Mouse (Mus musculus) CD4-positive, CD25-positive, alpha-beta regulatory T cell, adult 4 months (primary cell): ENCODE results near the gene Mrps15. TPM values are rescaled to one million over a fixed set of nuclear protein-coding genes. Genes with fewer than 3 reads are reported as not detected.

Source experiments
- ATAC-seq: one replicate; pipeline ENCODE4 v1.8.0; 2017
- polyA plus RNA-seq, 2 experiments: library from polyadenylated mRNA; unstranded; fragments of 100-300 nt; shearing (Covaris generic); gene quantifications; one replicate each; pipeline ENCODE4 v1.2.1; 2017

Mrps15 gene
- 10 to 100 TPM; 49.0 to 58.9 TPM for polyA plus RNA-seq

DNA sequence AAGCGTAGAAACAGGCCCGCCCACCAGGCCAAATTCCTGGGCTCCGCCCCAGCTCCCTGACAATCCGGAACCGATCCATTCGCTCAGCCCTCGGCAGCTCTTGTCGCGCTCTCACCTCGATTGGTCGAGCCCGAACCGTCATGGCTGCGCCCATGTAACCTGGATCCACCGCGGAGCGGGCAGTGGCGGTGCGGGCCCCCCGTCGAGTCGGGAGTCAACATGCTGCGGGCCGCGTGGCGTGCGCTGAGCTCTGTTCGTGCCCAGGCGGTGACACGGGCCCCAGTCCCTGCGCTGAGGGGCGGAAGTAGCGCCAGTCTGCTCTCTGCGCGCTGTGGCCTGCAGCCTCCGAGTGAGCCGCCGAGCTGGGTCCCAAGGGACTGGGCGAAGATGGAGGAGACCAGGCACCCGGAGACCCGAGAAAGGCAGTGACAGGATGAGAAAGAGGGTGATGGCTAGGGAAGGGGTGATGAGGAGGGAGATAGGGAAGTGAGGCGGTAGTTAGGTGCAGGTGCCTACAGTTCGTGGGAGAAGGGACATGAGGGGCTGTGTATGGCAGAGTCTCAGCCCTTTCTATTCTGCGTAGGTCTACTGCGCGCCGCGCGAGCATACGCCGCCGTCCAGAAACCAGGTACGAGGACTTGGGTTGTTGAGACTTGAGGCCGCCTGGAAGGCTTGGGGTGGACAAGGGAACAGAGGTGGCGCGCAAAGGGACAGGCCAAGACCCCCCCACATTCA lies at the start of gene Mrps15:
TSS of gene Mrps15 (plus strand) at position 75 of the 735 bp plus-strand sequence.
- ATAC-seq: peak; percentile 99

GRCm38 (mm10) chr4:125997826-125998225 lies 48.9 kb upstream of the Mrps15 start:
- ATAC-seq: no peak

DNA sequence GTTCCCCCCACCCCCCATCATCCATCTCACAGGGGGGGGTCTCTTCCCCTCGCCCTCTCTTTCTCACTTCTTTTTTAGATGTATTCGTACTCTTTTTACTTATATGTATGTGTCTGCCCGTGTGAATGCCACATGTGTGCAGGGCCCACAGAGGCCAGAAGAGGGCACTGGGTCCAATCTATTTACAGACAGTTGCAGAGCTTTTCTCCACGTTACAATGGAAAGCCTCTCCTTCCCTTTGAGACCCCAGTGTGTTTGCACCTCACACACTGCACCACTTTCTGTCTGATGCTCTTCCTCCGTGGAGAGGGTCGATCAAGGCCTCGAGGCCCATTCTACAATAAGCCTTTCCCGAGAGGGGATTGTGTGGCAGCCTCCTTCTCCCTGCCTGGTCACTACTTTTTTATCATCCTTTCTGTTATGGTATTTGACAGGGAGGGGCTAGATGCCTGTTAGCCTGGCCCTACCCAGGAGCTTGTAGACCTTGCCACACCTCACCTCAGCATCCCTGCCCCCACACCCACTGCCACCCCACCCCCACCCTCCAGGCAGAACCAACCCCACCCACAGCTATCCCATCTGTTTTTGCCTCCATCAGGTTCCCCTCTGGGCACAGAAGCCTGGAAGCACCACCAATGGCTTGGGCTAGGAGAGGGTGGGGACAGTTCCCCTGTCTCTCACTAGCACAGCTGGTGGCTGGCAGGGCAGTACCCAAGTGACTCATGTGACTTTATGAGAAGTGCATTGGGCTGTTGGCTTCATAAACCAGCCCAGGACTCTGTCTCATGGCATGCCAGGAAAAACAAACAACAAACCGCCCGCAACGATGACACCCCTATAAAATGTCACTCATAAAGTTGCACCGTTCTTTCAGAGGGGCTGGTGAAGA lies 45.2 kb upstream of the Mrps15 start:
- no peak for ATAC-seq

- no peak for ATAC-seq
Measured at GRCm38 (mm10) chr4:126017676-126018332, 28.9 kb upstream of the Mrps15 start.

DNA sequence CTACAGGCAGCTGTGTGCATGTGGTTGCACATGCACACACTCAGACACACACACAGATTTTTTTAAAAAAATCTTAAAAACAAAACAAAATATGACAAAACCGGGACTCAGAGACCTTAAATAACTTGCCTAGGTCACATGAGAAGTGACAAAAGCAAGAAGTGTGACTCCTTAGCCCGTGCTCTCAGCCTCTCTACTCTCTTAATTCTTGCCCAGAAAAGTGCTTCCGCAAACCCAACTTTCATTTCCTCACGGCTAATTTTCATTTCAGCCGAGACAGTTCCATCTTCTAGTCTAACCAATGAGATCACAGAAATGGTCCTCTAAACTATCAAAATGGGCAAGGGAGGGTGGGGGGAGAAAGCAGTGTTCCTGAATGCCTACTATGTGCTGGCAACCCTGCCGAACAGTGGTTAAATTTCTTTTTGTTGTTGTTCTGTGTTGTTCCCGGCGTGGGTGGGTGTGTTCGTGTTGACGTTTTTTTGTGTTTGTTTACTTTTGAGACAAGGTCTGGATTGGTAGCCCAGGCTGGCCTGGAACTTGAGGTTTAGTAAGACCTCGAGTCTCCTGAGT lies 27.7 kb upstream of the Mrps15 start:
- no peak for ATAC-seq

DNA sequence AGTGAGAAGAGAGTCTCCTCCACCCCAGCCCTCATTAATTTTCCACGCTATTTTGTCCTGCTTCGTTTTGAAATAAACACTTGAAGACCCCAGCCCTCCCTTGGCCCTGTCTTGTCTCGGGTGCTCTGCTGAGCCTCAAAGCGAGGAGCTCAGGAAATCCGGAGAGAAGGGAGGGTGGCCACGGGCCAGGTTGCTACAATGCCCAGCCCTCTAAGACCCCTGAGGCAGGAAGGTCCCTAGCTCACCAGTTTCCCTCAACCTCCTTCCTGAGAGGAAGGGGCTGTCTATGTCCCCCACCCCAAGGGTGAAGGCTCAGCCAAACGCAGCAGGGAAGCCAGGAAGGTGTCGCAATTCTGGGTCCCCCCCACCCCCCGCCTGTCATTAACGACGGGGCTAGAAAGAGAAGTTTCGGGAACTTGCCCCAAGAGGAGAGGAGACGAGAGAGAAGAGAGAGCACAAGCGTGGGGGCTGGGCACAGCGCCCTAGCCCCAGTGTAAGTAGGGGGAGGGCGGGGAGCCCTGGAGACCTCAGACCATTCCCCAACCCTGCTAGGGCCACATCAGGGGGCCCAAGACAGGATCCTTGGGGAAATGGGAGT lies 22.3 kb upstream of the Mrps15 start, which contains the start of gene Csf3r:
TSS of gene Csf3r (plus strand) at position 248 of the 598 bp plus-strand sequence.
- ATAC-seq: no peak

- no peak for ATAC-seq
Measured at GRCm38 (mm10) chr4:126025801-126026200, 20.9 kb upstream of the Mrps15 start.

DNA sequence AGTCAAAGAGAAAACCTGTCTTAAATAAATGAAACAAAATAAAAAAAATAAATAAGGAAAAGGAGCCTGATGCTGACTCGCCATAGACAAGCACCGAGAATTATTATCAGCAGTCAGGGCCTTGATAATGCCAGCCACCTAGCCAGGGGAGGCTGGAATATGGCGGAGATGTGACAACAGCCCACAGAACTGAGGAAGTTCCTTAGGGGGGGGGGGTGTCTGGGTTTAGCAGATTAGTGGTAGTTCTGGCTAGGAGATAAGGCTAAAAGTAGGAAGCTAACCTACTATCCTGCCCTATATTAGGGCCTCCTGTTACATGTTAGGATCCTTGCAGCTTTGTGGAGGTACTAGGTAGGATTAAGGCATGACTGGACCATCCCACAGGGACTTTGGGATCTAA lies 18.7 kb upstream of the Mrps15 start:
- no peak for ATAC-seq

- no peak for ATAC-seq
Measured at GRCm38 (mm10) chr4:126029042-126029441, 17.7 kb upstream of the Mrps15 start.

GRCm38 (mm10) chr4:126030705-126031104 lies 16.0 kb upstream of the Mrps15 start:
- ATAC-seq: no peak

DNA sequence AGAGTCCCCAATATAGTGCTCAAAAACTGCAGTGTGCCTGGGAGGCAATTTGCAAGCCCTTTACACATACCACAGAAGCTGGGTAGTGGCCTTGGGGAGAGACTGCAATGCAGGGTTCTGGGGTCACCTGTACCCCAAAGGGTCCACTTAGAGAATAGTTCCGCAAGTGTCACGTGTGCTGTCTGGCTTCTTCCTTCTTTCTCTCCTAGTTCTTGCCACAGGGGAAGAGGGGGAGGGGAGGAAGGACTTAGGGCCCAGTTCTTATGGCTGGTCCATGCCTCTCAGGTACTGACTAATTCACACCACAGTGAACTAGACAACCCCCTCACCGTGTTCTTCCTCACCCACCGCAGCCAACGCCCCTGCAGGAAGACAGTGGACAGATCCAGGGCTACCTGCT lies 11.3 kb upstream of the Mrps15 start:
- ATAC-seq: no peak

DNA sequence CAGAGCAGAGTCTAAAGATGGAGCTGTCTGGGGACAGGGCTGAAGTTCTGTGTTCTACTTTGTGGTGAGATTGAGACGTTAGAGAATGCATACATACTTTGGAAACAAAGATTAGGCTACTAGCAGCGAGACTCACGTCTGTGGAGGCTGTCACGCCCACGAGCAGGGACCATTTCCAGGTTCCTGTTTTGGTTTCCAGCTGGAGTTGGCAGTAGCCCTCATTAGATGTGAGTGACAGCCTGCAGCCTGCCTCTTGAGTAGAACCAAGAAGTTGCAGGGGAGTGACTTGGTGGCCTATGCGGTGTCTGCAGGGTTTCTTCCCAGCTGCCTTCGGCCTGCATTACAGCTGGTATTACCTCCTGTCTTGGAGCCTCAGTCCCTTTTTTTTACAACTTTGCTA lies 4.9 kb downstream of the Mrps15 start:
- no peak for ATAC-seq

GRCm38 (mm10) chr4:126057207-126058133 lies 10.7 kb downstream of the Mrps15 start:
- no peak for ATAC-seq

GRCm38 (mm10) chr4:126058134-126058996 lies 11.6 kb downstream of the Mrps15 start, which contains the start of gene Oscp1:
Gene Oscp1 (plus strand): TSS chr4:126058565.
- ATAC-seq: peak; percentile 99

DNA sequence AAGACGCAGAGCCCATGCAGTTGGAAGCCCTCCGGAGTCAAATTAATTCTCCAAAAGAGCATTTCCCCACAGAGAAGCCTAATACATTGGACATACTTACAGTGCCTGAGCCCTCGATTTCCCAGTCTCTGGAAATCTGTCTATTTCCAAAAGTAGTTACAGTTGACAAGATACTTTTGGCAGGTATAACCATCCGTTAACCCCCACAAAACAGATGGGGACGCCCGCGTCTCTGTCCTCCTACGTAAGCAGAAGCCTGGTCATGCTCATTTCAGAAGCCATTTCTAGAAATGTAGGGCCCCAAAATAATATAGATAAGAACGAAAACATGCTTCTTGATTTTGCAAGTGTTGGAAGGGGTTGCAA lies 12.3 kb downstream of the Mrps15 start:
- ATAC-seq: no peak

DNA sequence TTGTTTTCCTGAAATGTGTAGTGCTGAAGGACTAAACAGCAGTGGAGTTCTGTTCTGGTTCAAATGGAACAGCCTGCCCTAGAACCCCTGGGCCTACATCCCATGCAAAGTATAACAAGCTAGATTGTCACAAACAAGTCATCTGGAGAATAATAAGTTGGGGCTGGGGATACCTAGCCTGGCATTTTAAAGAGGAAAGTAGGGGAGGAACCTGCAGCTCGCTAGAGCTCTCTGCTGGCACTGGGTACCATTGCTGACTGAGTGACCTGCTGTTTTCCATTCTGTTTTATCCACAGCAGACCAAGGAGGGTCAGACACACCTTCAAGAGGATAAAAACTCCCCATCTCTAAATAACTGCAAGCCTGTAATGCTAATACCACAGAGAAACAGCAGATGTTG lies 16.1 kb downstream of the Mrps15 start:
- ATAC-seq: no peak

- no peak for ATAC-seq
Measured at GRCm38 (mm10) chr4:126065241-126065640, 18.5 kb downstream of the Mrps15 start.

GRCm38 (mm10) chr4:126067401-126068077 lies 20.8 kb downstream of the Mrps15 start:
- ATAC-seq: no peak

DNA sequence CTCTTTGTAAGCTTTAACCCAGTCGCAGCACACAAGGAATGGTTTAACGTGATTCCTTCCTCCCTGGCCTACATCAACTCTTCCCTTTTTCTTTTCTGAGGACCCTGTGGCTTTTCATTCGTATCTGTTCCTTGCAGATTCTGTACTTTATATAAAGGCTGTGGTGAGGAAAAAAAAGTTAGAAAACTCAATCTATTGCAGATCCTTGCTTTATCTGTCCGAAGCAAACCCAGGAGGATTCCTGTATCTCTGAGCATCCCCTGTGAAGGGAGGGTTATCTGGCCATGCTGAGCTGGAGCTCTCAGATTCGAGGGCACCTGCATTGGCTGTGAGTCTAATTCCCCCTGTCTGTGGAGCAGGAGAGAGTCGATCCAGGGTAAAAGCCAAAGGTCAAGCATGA lies 22.1 kb downstream of the Mrps15 start:
- no peak for ATAC-seq

GRCm38 (mm10) chr4:126077833-126078232 lies 31.1 kb downstream of the Mrps15 start:
- no peak for ATAC-seq
